Mouse (Mus musculus) CH12.LX (cell line): Measurements from ENCODE around the gene Pld1. TPM values are rescaled to one million over a fixed set of nuclear protein-coding genes. Genes with fewer than 3 reads are reported as not detected.

Experiments
- DNase-seq: peaks from one replicate; pipeline ENCODE4 v3.0.0-alpha.2; 2013; ENCODE audit errors: extremely low read depth
- H3K27ac ChIP-seq: 2 replicates; pipeline ENCODE4 v1.5.1; 2012; ENCODE audit warnings: low read depth, mild to moderate bottlenecking, control low read depth, moderate library complexity; ENCODE audit not compliant: insufficient read depth
- H3K27me3 ChIP-seq: replicated peaks from 2 replicates; pipeline ENCODE3; 2012; ENCODE audit warnings: inconsistent platforms
- H3K36me3 ChIP-seq, 2 experiments: replicated peaks in 1 of 2; 2 replicates each; pipeline versions ENCODE3 to v1.6.1; 2012; ENCODE audit warnings: inconsistent platforms in 1 of 2, low read length in 1 of 2, mild to moderate bottlenecking in 1 of 2, mixed read lengths in 1 of 2, moderate library complexity in 1 of 2; ENCODE audit not compliant: control insufficient read depth in 1 of 2, insufficient read depth in 1 of 2
- H3K4me1 ChIP-seq, 2 experiments: 2 replicates each; pipeline ENCODE4 v1.6.1; 2012; ENCODE audit warnings: inconsistent platforms in 1 of 2, moderate library complexity in 1 of 2; ENCODE audit not compliant: insufficient read depth in 2 of 2, control insufficient read depth in 1 of 2
- H3K4me2 ChIP-seq: 2 replicates; pipeline ENCODE4 v1.6.1; 2012; ENCODE audit warnings: low read depth, mild to moderate bottlenecking, control low read depth; ENCODE audit not compliant: poor library complexity, insufficient read depth, severe bottlenecking
- H3K4me3 ChIP-seq, 3 experiments: fragments of 150-350 bp in 1 of 3; sonication (generic) in 1 of 3; replicated peaks in 1 of 3; 2 replicates each; pipeline versions ENCODE3 to v1.5.1; 2011 to 2012; ENCODE audit warnings: low read depth in 2 of 3, low read length in 2 of 3, mild to moderate bottlenecking in 2 of 3, moderate library complexity in 2 of 3, control low read depth in 1 of 3, improper control_type of control experiment in 1 of 3, inconsistent platforms in 1 of 3, mixed read lengths in 1 of 3; ENCODE audit not compliant: poor library complexity in 1 of 3
- H3K79me2 ChIP-seq: replicated peaks from 2 replicates; pipeline ENCODE4 v1.6.1; 2012; ENCODE audit warnings: mild to moderate bottlenecking, moderate library complexity; ENCODE audit not compliant: control insufficient read depth, poor library complexity, insufficient read depth, severe bottlenecking; ENCODE audit errors: extremely low read depth
- H3K9ac ChIP-seq: 2 replicates; pipeline ENCODE4 v1.6.1; 2012; ENCODE audit warnings: low read depth, mild to moderate bottlenecking, control low read depth, moderate library complexity; ENCODE audit not compliant: insufficient read depth
- H3K9me3 ChIP-seq: replicated peaks from 2 replicates; pipeline ENCODE3; 2012; ENCODE audit warnings: low read length, inconsistent platforms, mixed read lengths
- BHLHE40 ChIP-seq: IDR thresholded peaks from 2 replicates; pipeline ENCODE4 v1.6.1; 2011; ENCODE audit warnings: mild to moderate bottlenecking, low read depth, low read length, improper control_type of control experiment
- CHD1 ChIP-seq: IDR thresholded peaks from 2 replicates; pipeline ENCODE4 v1.6.1; 2012; ENCODE audit warnings: low read depth, low read length, improper control_type of control experiment, inconsistent platforms
- CHD2 ChIP-seq: IDR thresholded peaks from 2 replicates; pipeline ENCODE4 v1.6.1; 2011; ENCODE audit warnings: low read length, improper control_type of control experiment
- CTCF ChIP-seq, 2 experiments: IDR thresholded peaks in 1 of 2; conservative IDR thresholded peaks in 1 of 2; 2 replicates each; pipeline ENCODE4 v1.5.1; 2011 to 2012; ENCODE audit warnings: low read depth in 2 of 2, low read length in 2 of 2, improper control_type of control experiment in 1 of 2, inconsistent platforms in 1 of 2, mild to moderate bottlenecking in 1 of 2, moderate library complexity in 1 of 2
- E2F4 ChIP-seq: IDR thresholded peaks from 2 replicates; pipeline ENCODE4 v1.6.1; 2011; ENCODE audit warnings: low read depth, low read length, improper control_type of control experiment; ENCODE audit not compliant: insufficient replicate concordance
- ELF1 ChIP-seq: IDR thresholded peaks from 2 replicates; pipeline ENCODE4 v1.6.1; 2014; ENCODE audit warnings: low read depth, mild to moderate bottlenecking, inconsistent platforms, low read length, improper control_type of control experiment
- EP300 ChIP-seq: IDR thresholded peaks from 2 replicates; pipeline ENCODE4 v1.6.1; 2011; ENCODE audit warnings: low read length, improper control_type of control experiment
- ETS1 ChIP-seq: conservative IDR thresholded peaks from 2 replicates; pipeline ENCODE4 v1.6.1; 2012; ENCODE audit warnings: low read depth, mild to moderate bottlenecking, inconsistent platforms, low read length, improper control_type of control experiment, moderate library complexity
- GABPA ChIP-seq: IDR thresholded peaks from 2 replicates; pipeline ENCODE4 v1.6.1; 2012; ENCODE audit warnings: low read depth, low read length, improper control_type of control experiment, inconsistent platforms; ENCODE audit not compliant: insufficient replicate concordance
- HCFC1 ChIP-seq: IDR thresholded peaks from 2 replicates; pipeline ENCODE4 v1.6.1; 2012; ENCODE audit warnings: low read depth, mild to moderate bottlenecking, inconsistent platforms, low read length, improper control_type of control experiment
- IRF4 ChIP-seq: IDR thresholded peaks from 2 replicates; pipeline ENCODE4 v1.6.1; 2014; ENCODE audit warnings: low read depth, mild to moderate bottlenecking, inconsistent platforms, low read length, improper control_type of control experiment
- MAFK ChIP-seq: IDR thresholded peaks from 2 replicates; pipeline ENCODE4 v1.6.1; 2011; ENCODE audit warnings: low read length, improper control_type of control experiment; ENCODE audit not compliant: insufficient replicate concordance
- MAX ChIP-seq: IDR thresholded peaks from 2 replicates; pipeline ENCODE4 v1.6.1; 2011; ENCODE audit warnings: low read length, improper control_type of control experiment
- MAZ ChIP-seq: IDR thresholded peaks from 2 replicates; pipeline ENCODE4 v1.6.1; 2012; ENCODE audit warnings: low read depth, mild to moderate bottlenecking, inconsistent platforms, low read length, improper control_type of control experiment, moderate library complexity
- NELFE ChIP-seq: IDR thresholded peaks from 2 replicates; pipeline ENCODE4 v1.6.1; 2011; ENCODE audit warnings: low read depth, low read length, improper control_type of control experiment
- PAX5 ChIP-seq: IDR thresholded peaks from 2 replicates; pipeline ENCODE4 v1.6.1; 2012; ENCODE audit warnings: low read length, inconsistent platforms, mixed read lengths
- POLR2A ChIP-seq: IDR thresholded peaks from 2 replicates; pipeline ENCODE4 v1.6.1; 2011; ENCODE audit warnings: low read depth, mild to moderate bottlenecking, improper control_type of control experiment, low read length
- POLR2AphosphoS2 ChIP-seq: IDR thresholded peaks from 2 replicates; pipeline ENCODE4 v1.6.1; 2011; ENCODE audit warnings: low read depth, low read length, improper control_type of control experiment
- RAD21 ChIP-seq: IDR thresholded peaks from 2 replicates; pipeline ENCODE4 v1.6.1; 2011; ENCODE audit warnings: low read depth, mild to moderate bottlenecking, low read length, improper control_type of control experiment, moderate library complexity
- RCOR1 ChIP-seq: conservative IDR thresholded peaks from 2 replicates; pipeline ENCODE4 v1.6.1; 2012; ENCODE audit warnings: low read depth, mild to moderate bottlenecking, inconsistent platforms, low read length, improper control_type of control experiment
- SIN3A ChIP-seq: IDR thresholded peaks from 2 replicates; pipeline ENCODE4 v1.6.1; 2012; ENCODE audit warnings: low read length, improper control_type of control experiment, inconsistent platforms
- TBP ChIP-seq: conservative IDR thresholded peaks from 2 replicates; pipeline ENCODE4 v1.6.1; 2011; ENCODE audit warnings: low read depth, low read length, improper control_type of control experiment
- TCF12 ChIP-seq: IDR thresholded peaks from 2 replicates; pipeline ENCODE4 v1.6.1; 2014; ENCODE audit warnings: low read depth, mild to moderate bottlenecking, inconsistent platforms, low read length, improper control_type of control experiment
- UBTF ChIP-seq: IDR thresholded peaks from 2 replicates; pipeline ENCODE4 v1.6.1; 2012; ENCODE audit warnings: low read depth, mild to moderate bottlenecking, inconsistent platforms, low read length, improper control_type of control experiment, moderate library complexity
- USF1 ChIP-seq: IDR thresholded peaks from 2 replicates; pipeline ENCODE4 v1.6.1; 2014; ENCODE audit warnings: low read depth, mild to moderate bottlenecking, inconsistent platforms, low read length, improper control_type of control experiment
- USF2 ChIP-seq: conservative IDR thresholded peaks from 2 replicates; pipeline ENCODE4 v1.6.1; 2011; ENCODE audit warnings: low read depth, low read length, improper control_type of control experiment
- ZC3H11A ChIP-seq: IDR thresholded peaks from 2 replicates; pipeline ENCODE4 v1.6.1; 2012; ENCODE audit warnings: low read depth, mild to moderate bottlenecking, inconsistent platforms, low read length, improper control_type of control experiment
- ZKSCAN1 ChIP-seq: IDR thresholded peaks from 2 replicates; pipeline ENCODE4 v1.6.1; 2012; ENCODE audit warnings: low read depth, inconsistent platforms, low read length, improper control_type of control experiment, borderline replicate concordance
- ZMIZ1 ChIP-seq: IDR thresholded peaks from 2 replicates; pipeline ENCODE4 v1.6.1; 2012; ENCODE audit warnings: low read depth, mild to moderate bottlenecking, inconsistent platforms, low read length, improper control_type of control experiment
- dilution Hi-C: fragments of 300-500 bp; cut with MboI; formaldehyde crosslinking; loops from 2 replicates; pipeline ENCODE4 v1.14.3; 2020; ENCODE audit warnings: low sequenced_read_pairs; ENCODE audit not compliant: extremely low pct_unique_long_range_greater_than_20kb, extremely low pct_ligation_motif_present
- in situ Hi-C: fragments of 300-500 bp; cut with MboI; formaldehyde crosslinking; loops from 3 replicates; pipeline ENCODE4 v1.14.3; 2019; ENCODE audit warnings: low sequenced_read_pairs, low pct_ligation_motif_present, low pct_unique_long_range_greater_than_20kb, mixed read lengths
- polyA plus RNA-seq: library from polyadenylated mRNA; unstranded; fragments of >175 nt; gene quantifications from 2 replicates; pipeline ENCODE4 v1.2.1, GENCODE M21; 2012; ENCODE audit warnings: low read depth; ENCODE audit not compliant: insufficient read length
- total RNA-seq, 2 experiments: library from RNA; depleted of rRNA; stranded (reverse); fragments of 300-350 nt in 1 of 2; fragments of >200 nt in 1 of 2; gene quantifications; 2 replicates each; pipeline ENCODE4 v1.2.3; 2012 to 2014

Pld1 gene
- total and polyA plus RNA-seq, 3 experiments = not detected

DNA sequence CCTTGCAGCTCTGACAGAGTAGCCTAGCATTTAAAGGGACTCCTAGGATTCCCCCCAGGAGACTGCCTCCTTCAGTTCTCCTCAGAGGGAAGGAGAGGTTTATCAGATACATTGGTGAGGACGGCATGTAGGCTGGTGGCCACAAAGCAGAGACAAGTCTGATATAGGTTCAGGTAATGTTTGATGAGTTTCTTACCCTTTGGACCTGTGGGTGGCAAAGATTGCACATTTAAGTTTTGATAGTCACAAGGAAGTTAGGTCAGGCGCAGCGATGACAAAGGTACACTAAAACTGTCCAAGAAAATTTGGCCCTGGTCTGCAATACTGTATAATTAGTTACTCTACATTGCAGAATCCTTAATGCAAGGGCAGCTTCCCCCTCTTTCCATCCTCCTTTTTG lies 95.4 kb downstream of the Pld1 start:
- H3K9me3 ChIP-seq = peaks cover 70% of the 10 kb centered on the region
- dilution Hi-C loops (no loop called here), in situ Hi-C loops (no loop called here)
- H3K36me3 ChIP-seq = no peaks in the 10 kb centered on the region
- H3K9ac ChIP-seq = no peak overlapping the region
- no peaks in the 10 kb centered on the region for H3K27me3 ChIP-seq
- H3K4me2 ChIP-seq = no peak overlapping the region
- H3K4me1 ChIP-seq = no peaks in the 10 kb centered on the region
- no peak for TF ChIP-seq MAFK
- no peak for TF ChIP-seq RCOR1
- no peak for TF ChIP-seq ZKSCAN1
- TF ChIP-seq BHLHE40 = no peak
- TF ChIP-seq RAD21 = no peak
- no peak for TF ChIP-seq GABPA
- no peak for TF ChIP-seq UBTF
- TF ChIP-seq MAX = no peak
- no peak for TF ChIP-seq ZMIZ1
- no peak for TF ChIP-seq PAX5
- no peak for TF ChIP-seq TCF12
- TF ChIP-seq POLR2AphosphoS2 = no peak
- no peak for TF ChIP-seq TBP
- TF ChIP-seq ZC3H11A = no peak
- no peak for TF ChIP-seq USF2
- TF ChIP-seq HCFC1 = no peak
- no peak for TF ChIP-seq CHD2
- TF ChIP-seq MAZ = no peak
- TF ChIP-seq USF1 = no peak
- no peaks in the 10 kb centered on the region for H3K79me2 ChIP-seq
- H3K27ac ChIP-seq = no peak overlapping the region
- H3K4me3 ChIP-seq = no peak overlapping the region
- no peak for DNase-seq

DNA sequence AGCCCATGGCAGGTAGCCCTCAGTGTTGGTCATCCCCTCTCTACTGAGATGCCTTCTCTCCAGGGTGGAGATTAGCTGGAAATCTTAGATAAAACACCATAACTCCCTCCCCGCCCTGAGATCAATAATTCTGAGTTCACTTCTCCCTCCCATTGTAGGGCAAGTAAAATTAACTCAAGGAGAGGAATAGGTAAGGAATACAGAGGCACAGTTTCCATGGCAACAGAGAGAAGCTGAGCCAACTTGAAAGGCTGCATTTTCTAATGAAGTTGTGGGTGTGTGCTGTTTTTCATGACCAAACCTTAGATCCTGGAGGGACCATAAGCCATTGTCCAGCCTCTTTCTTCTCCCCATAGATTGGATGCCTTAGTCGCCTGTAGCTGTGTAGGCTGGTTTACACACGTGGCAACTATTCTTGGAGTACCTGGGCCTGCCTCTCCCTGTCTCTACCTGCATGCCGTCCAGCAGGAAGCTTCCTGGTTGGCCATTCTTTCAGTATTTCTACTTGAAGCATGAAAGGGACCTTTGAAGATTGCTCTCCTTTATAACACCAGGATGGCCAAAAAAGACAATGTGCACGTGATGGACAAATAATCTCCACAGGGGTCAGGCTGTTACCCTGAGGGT lies 96.3 kb downstream of the Pld1 start:
- Histone ChIP-seq H3K27ac (no peak overlapping the region), H3K9ac (no peak overlapping the region), H3K4me1 (no peaks in the 10 kb centered on the region), H3K27me3 (no peaks in the 10 kb centered on the region), H3K4me3 (no peak overlapping the region), H3K9me3 (peaks cover 70% of the 10 kb centered on the region), H3K36me3 (no peaks in the 10 kb centered on the region), H3K79me2 (no peaks in the 10 kb centered on the region), H3K4me2 (no peak overlapping the region)
- TF ChIP-seq GABPA (no peak), MAX (no peak), CHD1 (no peak), EP300 (no peak), HCFC1 (no peak), MAZ (no peak), UBTF (no peak), ETS1 (no peak), CTCF (conservative IDR thresholded peaks at IDR 0.05 in 1 of 2, IDR thresholded peaks at IDR 0.05 in 1 of 2; ENCODE audit: low read depth in 2 of 2, low read length in 2 of 2) (no peak), RAD21 (no peak), PAX5 (no peak), NELFE (no peak), POLR2A (no peak), SIN3A (no peak), IRF4 (no peak), USF2 (no peak), ELF1 (no peak), E2F4 (no peak)
- dilution Hi-C loops = no loop called here
- in situ Hi-C loops = no loop called here
- DNase-seq = no peak
